Mouse (Mus musculus) testis, adult 2 months (tissue): ENCODE measurements around the gene Lcn6.

ENCODE experiments used
- CTCF ChIP-seq: fragments of 200-500 bp; IDR thresholded peaks from 2 replicates; pipeline ENCODE4 v1.5.1; 2012; ENCODE audit warnings: low read depth, mild to moderate bottlenecking, inconsistent platforms, low read length, moderate library complexity; ENCODE audit not compliant: control insufficient read depth, insufficient read depth, insufficient replicate concordance
- POLR2A ChIP-seq: fragments of 200-500 bp; IDR thresholded peaks from 2 replicates; pipeline ENCODE4 v1.6.1; 2012; ENCODE audit warnings: low read depth, mild to moderate bottlenecking, inconsistent platforms, low read length, moderate library complexity; ENCODE audit not compliant: control insufficient read depth

DNA sequence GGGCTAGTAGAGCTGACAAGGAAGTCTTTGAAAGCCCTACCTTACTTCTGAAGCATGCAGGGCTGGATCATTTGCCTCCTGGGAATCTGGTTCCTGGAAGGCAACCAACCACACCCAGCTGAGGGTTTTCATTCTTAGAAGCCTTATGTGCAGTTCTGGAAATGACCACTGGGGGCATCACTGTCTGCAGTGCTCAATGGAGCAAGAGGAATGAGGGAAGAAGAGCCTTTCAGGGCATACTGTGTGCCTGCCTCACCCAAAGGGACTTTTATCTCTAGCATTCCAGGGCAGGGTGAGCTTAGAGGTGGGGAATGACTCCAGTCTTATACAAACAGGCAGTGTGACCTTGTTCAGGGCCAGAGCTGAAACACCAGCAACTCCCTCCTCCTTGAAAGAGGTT, 18.0 kb downstream of the Lcn6 start:
- no peak for TF ChIP-seq POLR2A
- TF ChIP-seq CTCF = peak; percentile 56; the same call in 1 of the 2 replicates
